Mouse (Mus musculus) kidney, adult 8-10 months (tissue): ENCODE results near the gene Ylpm1.

ENCODE experiments used
- DNase-seq, 2 experiments: peaks; one replicate each; pipeline ENCODE4 v3.0.0; 2022

Gene Ylpm1

DNA sequence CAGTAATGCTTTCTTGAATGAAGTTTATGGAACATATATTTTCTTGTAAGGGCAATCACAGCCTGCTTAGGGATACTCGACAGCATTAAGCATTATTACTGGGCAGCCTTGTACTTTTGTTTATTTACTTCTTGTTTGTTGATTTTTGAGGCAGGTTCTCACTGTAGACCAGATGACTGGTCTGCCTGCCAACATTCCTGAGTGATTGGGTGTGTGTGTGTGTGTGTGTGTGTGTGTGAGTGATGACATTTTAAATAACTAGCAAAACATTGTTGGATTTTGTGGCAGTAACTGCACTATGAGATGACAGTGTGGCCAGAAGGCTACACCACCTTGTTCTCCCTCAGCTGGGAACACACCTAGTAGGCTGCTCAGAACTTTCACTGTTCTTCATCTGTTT is 13.7 kb downstream of the Ylpm1 start:
- DNase-seq = no peak

DNA sequence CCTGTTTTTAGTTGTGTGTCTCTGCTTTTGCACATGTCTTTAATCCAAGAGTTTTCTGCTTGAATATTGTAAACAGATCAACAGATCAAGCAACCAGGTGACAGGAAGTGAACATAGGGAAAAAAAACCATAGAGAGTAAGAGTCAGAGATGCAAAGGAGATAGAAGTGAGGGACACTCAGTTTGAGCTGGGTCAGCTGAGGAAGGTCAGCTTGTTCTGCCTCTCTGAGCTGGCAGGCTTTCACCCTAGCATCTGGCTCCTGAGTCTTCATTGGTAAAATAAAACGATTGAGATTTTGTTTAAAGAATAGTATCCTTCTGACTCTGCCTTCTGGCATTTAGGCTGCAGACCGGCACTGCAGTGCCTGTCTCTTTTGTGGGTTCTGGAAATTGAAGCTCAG is 14.4 kb downstream of the Ylpm1 start:
- DNase-seq = no peak

DNA sequence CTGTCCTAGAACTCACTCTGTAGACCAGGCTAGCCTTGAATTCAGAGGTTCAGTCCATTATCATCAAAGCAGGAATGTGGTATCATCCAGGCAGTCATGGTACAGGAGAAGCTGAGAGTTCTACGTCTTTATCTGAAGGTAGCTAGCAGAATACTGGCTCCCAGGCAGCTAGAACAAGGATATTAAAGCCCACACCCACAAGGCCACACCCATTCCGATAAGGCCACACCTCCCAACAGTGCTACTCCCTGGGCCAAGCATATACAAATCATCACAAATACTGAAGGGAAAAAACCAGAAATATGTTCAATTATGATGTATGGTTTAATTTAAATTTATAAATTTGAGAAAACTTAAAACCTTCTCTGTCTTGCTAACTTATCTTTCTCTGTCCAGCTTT is 16.1 kb downstream of the Ylpm1 start:
- no peak for DNase-seq

DNA sequence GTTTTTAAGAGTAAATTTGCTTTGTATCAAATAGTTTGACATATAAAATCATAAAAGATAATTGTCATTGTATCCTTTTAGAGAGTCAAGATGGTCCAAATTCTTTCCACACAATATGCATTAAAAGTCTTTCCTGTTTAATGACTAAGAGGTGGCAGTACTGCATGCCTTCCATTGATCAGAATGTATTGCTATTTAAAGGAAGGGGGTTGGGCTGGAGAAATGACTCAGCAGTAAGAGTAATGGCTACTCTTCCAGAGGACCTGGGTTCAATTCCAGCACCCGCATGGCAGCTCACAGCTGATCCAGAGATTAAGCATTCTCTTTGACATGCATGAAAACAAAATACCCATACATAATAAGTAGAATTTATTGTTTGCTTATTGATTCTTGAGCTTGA is 25.9 kb downstream of the Ylpm1 start:
- DNase-seq = no peak

DNA sequence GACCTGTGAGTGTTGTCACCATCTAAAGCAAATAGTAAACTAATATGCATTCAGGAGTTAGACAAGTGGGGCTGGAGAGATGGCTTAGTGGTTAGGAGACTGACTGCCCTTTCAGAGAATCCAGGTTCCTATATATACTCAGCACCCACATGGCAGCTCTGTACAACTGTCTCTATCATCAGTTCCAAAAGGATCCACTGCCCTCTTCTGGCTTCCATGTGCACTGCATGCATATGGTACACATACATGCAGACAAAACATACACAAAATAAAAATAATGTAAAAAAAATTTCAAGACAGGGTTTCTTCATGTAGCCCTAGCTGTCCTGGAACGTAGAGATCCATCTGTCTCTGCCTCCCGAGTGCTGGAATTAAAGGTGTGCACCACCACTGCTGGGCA is 36.6 kb downstream of the Ylpm1 start:
- peak in 1 of 2 experiments; percentile 29 for DNase-seq

DNA sequence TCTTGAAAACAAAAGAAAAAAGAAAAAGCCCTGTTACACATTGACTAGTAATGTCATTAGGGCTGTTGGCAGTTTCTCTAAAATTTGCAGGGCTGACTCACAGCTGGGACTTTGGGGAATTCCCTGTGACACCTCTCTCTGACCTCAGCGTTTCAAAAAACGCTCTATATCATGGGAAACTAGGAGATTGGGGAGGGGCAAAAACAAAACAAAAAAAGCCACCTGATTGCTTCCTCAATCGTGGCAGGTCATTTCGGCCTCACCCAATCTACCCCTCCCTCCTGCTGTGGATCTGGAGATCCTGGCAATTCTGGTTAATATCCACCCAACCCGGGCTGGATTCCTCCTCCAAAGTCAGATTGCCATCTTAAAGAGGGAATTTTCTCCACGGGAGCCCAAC is 55.1 kb downstream of the Ylpm1 start:
- peak; percentile 5 to 10 for DNase-seq

DNA sequence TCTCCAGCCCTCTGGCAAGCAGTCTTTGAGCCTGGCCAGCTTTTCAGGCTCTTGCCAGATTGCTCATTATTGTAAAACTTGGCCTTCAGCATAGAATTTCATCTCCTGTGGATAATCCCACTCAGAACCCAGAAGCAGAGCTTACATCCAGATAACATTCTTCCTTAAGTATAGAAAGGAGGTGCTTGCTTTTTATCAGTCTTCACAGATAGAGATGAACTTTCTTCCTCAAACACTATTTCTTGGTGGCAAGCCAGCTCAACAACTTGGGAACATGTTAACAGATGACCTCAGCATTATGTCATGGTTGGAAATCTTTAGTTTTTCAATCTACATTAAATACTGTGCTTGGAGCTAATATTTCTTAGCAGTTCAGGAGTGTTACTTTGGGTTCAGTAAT is 74.9 kb downstream of the Ylpm1 start:
- DNase-seq = no peak

DNA sequence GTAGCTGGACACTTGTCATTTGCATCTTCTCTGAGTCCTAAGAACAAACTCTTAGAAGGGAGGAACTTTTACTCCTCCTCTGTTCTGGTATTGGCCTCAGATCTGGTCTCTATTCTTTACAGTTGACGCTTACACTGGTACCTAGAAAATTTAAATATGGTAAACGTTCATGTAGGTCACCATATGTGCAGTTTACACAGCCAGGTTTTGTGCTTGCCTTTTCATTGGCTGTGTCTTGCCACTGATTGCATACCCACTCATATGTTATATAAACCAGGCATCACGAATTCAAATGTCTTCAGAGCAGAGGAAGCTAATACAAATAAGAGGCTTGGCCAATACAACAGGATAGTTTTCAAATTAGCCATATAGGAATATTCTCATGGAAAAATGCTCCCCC is 81.0 kb downstream of the Ylpm1 start:
- no peak for DNase-seq

DNA sequence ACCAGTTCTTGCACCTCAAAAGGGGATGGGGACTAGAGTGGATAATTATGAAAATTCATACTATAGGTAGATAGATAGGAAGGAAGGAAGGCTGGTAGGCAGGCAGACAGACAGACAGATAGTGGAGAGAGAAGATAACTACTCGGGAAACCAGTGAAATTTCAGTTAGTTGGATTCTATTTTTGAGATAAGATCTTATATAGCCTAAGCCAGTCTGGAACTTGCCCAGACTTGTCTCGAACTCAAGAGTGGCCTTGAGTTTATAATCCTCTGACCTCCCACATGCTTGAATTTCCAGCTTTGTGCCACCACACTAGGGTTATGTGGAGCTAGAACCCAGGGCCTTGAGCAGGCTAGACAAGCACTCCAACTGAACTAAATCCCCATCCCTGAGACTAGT is 88.1 kb downstream of the Ylpm1 start:
- no peak for DNase-seq

DNA sequence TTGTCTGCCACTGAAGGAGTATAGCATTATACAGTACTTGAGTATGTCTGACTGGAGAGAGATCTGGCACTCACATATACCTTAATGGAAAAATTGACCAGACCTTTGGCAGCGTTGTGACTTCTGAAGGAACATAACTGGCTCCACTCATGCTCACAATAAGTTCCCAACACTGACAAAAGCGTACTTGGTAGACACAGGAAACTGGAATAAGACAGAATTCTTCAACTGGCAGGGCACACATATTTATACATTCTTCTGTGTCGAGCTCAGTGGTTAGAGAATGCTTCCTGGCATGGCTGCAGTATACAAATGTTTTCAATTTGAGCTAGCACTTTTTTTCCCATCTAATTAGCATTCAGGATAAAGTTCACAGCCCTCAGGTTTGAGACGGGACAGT is 88.8 kb downstream of the Ylpm1 start:
- no peak for DNase-seq

DNA sequence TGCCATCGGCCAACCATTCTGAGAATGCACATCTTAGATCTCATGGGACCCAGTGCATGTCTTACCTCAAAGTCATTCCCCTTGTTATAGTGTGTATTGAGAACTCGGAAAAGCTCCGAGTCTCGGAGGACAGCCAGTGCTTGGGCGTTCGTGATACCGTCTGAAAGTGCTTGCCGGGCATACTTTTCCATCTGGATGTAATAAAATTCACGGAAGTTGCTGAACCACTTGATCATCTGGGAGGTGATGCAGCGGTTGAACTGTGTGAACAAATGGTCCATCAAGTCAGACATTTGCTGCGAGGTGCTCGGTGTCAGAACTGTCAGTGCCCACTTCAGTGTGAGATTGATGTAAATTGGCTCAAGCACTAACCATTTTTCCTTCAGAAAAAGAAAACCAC is 91.7 kb downstream of the Ylpm1 start:
- no peak for DNase-seq

DNA sequence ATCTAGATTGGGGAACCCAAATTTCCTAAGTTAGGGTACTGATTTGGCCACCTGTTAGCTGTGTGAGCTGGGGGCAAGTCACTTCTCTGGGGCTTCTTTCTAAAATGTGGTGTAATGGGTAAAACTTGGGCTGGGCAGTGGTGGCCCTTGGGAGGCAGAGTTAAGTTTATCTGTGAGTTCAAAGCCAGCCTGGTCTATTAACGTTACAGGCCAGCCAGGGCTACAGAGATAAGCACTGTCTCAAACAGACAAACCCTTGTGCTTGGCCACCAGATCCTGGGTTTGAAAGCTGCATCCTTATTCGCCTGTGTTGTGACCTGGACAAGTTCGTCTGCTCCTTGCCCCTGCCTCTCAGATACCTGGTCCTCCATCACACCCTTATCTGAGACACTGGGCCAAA is 95.1 kb downstream of the Ylpm1 start:
- no peak for DNase-seq

DNA sequence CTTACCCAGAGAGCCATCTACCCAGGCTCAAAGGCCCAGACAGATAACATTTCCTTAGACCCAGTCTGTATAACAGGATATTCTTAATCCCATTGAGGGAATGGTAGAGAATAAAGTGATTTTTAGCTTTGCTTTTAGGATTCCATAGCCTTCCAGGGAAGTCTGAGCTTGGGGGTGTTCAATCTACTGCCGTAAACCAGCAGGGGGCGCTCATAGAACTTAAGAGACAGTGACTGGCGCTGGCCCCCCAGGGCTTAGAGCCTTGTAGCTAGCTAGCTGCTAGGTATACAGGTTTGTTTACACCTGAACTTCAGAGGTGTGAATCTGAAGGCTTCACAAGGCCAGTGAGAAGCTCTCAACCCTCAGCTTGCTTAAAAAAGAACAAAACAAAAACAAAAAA is 96.1 kb downstream of the Ylpm1 start:
- DNase-seq = peak; percentile 50 to 69

DNA sequence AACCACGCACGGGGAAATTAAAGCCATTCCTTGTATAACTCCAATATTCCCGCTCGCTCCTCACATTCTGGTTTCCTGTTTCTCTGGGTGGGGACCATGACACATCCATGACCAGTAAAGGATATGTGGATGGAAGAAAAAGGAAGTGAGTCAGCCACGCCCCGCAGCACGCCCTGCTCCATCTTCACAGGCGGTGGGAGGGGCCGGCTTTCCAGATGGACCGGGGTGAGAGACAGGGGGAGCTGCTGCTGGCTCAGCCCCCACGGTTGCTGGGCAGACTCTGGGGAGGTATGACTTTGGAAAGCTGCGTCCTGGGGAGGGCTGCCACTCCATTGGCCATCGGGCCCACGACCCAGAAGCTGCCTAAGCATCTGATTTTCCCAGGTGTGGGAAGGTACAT is 97.9 kb downstream of the Ylpm1 start:
- DNase-seq = no peak

DNA sequence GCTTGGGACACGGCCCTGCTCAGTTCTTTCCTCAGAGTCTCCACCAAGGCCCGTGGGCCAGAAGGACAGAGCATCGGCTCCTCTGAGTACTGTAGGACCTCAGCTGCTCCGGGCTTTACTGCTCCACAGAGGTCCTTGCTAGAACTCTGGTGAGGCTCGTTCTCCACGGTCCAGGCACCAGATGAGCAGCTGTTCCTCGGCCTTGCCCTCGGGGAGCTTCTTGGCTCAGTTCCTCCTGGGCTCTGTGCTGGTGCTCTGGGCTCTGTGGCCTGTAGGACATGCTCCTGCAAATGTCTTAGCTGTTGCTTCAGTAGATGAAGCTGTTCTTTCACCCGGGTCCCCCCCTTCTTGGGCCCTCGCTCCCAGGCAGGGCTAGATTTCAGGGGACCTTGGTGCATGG is 98.6 kb downstream of the Ylpm1 start:
- DNase-seq = no peak

DNA sequence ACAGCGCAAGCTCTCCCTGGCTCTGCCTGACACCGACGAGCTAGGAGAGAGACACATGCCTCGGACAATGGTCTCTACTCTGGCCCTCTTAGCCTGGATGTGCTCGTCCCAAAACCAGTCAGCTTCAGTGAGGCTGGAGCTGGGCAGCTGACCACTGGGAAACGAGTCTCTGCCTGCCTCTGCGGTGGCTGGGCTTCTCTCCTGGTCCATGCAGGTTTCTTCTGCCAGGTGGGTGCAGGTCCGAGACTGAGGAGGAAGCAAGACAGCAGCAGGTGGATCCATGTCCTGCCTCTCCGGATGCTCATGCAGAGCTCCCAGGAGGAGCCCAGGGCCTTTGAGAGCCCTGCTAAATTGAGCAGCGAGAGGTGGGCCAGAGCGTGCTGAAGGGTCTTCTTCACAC is 99.0 kb downstream of the Ylpm1 start:
- DNase-seq = no peak

DNA sequence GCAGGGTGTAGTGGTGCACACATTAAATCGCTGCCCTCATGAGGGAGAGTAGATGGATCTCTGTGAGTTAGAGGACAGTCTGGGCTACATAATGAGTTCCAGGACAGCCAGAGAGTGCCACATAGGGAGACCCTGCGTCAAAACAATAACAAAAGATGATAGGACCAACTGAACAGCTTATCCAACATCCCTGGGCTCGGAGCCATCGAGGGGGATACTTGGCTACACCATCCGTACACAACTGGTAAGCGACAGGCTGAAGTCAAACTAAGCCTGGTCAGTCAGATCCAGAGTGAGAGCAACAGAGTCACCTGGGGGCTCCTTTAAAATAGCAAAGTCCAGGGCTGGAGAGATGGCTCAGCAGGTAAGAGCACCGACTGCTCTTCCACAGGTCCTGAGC is 99.7 kb downstream of the Ylpm1 start:
- no peak for DNase-seq

DNA sequence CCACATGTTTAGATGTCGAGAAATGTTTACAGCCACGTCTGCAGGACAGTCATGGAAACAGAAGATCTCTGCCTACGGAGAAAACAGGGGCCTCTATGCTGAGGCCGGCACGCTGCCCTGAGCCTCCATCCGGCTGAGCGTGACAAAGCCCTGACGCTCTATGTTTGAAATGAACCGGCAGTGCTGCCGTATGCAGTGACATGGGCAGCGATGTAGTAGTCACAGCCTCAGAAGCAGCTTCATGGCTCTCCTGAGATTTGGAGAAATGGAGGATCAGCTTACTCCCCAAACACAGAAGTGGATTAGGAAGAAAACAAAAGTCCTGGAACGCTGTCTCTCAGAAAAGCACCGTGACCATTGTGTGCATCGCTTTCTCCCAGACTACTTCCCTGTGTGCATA is 104.9 kb downstream of the Ylpm1 start:
- no peak for DNase-seq

DNA sequence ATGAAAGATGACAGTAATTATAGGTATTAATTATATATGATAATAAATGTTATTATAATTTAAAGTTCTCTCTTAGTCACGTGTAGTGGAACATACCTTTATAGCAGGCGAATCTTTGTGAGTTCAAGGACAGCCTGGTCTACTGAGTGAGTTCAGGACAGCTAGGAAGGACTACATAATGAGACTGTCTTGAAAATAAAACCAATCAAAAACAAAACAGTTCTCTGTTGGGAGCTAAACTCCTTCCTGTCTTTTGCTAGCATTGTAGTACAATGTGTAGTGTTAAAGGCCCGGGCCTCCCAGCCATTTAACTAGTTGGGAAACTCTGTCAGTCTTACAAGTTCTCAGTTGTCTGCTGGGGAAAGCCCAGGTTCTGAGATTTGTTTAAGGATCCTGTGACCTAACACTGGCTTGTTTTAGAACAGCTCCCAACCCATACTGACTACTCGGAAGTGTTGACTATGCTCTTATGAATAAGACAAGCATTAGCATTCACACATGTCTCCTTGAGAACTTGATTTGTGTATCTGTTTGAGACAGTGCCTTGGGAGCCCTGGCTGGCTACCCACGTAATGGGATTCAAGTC is 105.5 kb downstream of the Ylpm1 start:
- no peak for DNase-seq

DNA sequence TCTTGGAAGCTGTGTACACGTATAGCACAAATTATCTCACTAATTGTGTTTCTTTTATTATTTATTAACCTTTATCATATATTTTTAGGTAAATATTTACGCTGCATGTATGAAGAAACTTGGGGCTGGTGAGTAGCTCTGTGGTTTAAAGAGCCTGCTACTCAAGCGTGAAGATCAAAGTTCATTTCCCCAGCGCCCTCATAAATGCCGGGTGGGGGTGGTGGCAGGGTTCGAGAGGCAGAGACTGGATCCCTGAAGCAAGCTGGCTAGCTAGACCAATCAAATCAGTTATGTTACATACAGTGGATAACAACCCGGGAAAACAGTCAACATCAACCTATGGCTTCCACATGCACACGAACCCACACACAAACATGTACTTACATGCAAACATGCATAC is 107.0 kb downstream of the Ylpm1 start:
- peak; percentile 48 to 61 for DNase-seq

DNA sequence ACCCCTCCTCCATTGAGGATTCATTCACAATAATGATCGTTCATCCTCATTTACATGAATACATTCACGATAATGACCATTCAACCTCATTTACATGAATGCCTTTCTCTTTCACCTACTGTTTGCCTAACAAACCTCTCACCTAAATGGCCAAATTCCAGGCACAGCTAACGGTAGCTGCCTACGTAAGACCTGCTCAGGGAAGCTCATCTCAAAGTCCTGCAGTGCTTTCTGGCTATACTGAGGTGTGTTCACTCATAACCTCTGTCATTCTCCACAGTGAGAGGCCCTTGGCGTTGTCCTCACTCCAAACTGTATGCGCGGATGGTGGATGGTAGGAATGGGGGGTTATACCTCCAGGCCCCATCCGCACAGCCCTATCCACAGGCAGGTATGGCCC is 108.7 kb downstream of the Ylpm1 start:
- DNase-seq = peak in 1 of 2 experiments; percentile 55

DNA sequence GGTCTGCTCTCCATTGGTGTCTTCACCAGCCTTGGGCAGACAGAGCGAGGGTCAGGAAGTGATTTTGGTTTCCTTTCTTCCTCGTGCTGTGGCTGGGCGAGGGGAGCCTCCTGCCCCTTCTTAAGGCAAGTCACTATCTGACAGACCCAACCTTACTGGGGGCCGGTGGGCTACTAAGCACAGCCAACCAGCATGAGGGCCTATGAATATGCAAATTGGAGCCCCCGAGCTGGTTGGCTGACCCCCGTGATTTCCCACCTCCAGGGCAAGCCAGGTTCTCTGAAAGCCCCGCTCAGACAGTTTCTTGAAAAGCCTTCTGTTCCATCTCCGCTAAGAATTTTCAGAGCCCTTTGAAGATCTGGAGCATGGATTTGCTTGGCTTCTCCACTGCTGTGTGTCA is 110.2 kb downstream of the Ylpm1 start:
- no peak for DNase-seq

DNA sequence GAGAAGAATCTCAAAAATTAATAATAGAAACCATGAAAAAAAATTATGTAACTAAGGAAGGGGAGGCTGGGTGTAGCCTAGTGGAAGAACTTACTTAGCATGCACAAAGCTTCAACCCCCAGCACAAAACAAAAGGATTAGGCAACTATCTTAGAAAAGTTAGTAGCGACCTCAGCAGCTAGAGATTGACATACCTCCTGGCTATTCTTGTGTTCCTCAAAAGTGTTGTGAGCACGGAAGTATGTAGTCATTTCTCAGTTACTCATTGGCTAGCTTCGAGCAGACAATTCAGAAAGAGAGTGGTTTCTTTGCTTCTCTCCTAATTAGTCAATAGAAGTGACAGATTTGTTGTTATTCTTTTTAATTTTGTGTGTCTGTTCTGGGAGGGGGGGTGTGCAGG is 112.5 kb downstream of the Ylpm1 start:
- no peak for DNase-seq

DNA sequence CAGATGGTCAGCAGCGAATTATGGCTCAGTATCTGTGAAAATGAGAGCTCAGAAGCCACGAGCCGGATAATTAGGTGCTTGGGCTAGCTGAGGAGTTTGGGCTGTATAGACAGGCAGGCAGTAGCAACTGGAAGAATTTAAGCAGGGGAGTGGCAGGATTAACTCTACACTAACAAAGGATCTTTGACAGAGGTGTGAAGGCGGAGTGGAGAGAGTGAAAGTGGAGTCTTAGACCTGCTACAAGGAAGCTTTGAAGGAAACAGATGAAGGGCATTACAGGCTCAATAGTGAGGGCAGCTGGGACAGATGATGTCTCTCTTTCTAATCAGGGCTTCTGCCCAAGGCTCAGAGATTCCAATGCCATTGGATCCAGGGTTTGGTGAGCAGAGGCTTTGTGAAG is 113.3 kb downstream of the Ylpm1 start:
- DNase-seq = no peak

DNA sequence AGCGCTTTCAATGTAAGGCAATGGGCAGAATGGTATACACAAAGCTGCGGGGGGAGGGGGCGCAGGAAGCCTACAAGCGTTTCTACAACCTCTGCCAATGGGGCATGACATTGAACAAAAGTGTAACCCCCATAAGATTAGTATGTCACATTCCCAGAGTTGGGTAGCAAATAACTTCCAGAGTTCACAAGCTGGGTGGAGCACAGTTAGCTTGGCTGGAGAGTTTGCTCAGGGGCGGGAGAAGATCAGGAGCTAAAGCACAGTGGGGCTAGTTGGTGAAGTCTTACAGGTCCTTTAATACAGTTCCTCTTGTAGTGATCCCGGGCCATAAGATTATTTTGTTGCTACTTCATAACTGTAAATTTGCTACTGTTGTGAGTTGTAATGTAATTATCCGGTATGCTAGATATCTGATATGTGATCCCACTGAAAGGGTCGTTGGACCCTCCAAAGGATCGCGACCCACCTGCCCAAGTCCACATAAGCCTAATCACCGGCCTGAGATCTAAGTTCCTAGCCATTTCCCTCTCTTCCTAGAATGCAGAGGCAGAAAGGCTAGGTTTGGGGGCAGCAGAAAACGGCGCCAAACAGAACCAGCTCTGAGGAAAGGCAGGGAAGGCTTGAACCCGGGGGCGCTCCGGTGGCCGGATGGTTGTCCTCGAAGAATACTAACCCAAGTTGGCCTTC is 114.0 kb downstream of the Ylpm1 start:
- DNase-seq = no peak
